Mouse (Mus musculus) bone marrow, adult 2 months (tissue): ENCODE results near the gene Wdr76.

Experiments
- CTCF ChIP-seq: fragments of 200-500 bp; IDR thresholded peaks from 2 replicates; pipeline ENCODE4 v1.5.1; 2011; ENCODE audit warnings: low read length, control low read depth; ENCODE audit not compliant: control insufficient read depth, insufficient read depth
- POLR2A ChIP-seq: fragments of 200-500 bp; IDR thresholded peaks from 2 replicates; pipeline ENCODE4 v1.6.1; 2011; ENCODE audit warnings: low read depth, mild to moderate bottlenecking, control low read depth, low read length, borderline replicate concordance; ENCODE audit not compliant: control insufficient read depth

DNA sequence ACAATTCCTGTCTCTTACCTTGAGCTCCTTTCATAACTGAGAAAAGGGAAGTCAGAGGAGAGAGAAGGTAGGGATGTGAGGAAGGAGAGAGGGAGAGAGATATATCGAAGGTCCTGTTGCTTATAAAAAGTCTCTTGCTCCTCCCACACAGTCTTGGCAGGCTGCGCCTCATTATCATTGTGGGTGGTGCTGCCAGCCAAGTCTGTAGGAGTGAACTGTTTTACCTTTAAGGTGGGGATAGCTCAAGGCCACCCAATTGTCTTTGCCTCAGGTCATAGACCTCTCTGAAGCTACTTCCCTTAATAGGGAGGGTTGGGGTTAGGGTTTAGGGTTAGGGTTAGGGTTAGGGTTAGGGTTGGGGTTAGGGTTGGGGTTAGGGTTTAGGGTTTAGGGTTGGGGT, 15.5 kb downstream of the Wdr76 start:
- no peak for TF ChIP-seq CTCF
- no peak for TF ChIP-seq POLR2A
